24 mouse cellular contexts compared by ENCODE assay signal in genomic region chr17:62253448-62253847, GRCm38 (mm10).
DNase-seq lines count a peak whose midpoint lies in the region; ATAC-seq and TF ChIP-seq lines count a peak whose summit lies in the region.
"Had no signal": no experiment of that assay in that cellular context is flagged by ENCODE, and none has a peak within 500 bp of the region (broad histone marks: within the 10 kb centered on the region; RNA-seq: fewer than 3 reads in every experiment).

No protein-coding gene starts in this region.

- no peak overlapping the region for H3K27ac ChIP-seq in heart, embryonic 11.5 days (ENCODE audit: low read depth, low read length)
- peak overlapping the region; percentile 47 to 49; a peak in 1 of 4 replicates for H3K27ac ChIP-seq in heart, embryonic 14.5 days (replicated peaks in 1 of 2; ENCODE audit: control insufficient read depth in 1 of 2, insufficient read depth in 1 of 2, low read depth in 2 of 2, low read length in 2 of 2)
- H3K27ac ChIP-seq in heart, postnatal 0 days (ENCODE audit: low read depth): peak overlapping the region; percentile 38; the same call in 1 of the 2 replicates
- H3K27ac ChIP-seq: embryonic facial prominence, embryonic 13.5 days; embryonic facial prominence, embryonic 15.5 days; forebrain, embryonic 10.5 days; forebrain, embryonic 12.5 days had no signal

- no peaks in the 10 kb centered on the region for H3K36me3 ChIP-seq in heart, embryonic 11.5 days (ENCODE audit: control insufficient read depth, insufficient read depth, low read length)
- no peaks in the 10 kb centered on the region for H3K36me3 ChIP-seq in heart, embryonic 14.5 days (ENCODE audit: control insufficient read depth, insufficient read depth, low read length)
- H3K36me3 ChIP-seq in heart, postnatal 0 days (replicated peaks; ENCODE audit: control insufficient read depth, insufficient read depth, low read length): no peaks in the 10 kb centered on the region
- H3K36me3 ChIP-seq: embryonic facial prominence, embryonic 13.5 days; embryonic facial prominence, embryonic 15.5 days; forebrain, embryonic 10.5 days; forebrain, embryonic 12.5 days had no signal

- 18% methylated on average over 3 of the region's 3 CpGs for WGBS in heart, embryonic 11.5 days (ENCODE audit: insufficient replicate concordance)
- WGBS in heart, embryonic 14.5 days: 18% methylated on average over 3 of the region's 3 CpGs
- 12% methylated on average over 3 of the region's 3 CpGs for WGBS in heart, postnatal 0 days

- no peaks in the 10 kb centered on the region for H3K4me1 ChIP-seq in heart, embryonic 11.5 days (ENCODE audit: control insufficient read depth, insufficient read depth, low read length)
- H3K4me1 ChIP-seq in heart, embryonic 14.5 days (ENCODE audit: control insufficient read depth in 2 of 2, insufficient read depth in 2 of 2, low read length in 2 of 2): peaks cover 0 to 7% of the 10 kb centered on the region in 2 experiments; a peak in 3 of 4 replicates
- H3K4me1 ChIP-seq in heart, postnatal 0 days (ENCODE audit: control insufficient read depth, insufficient read depth): no peaks in the 10 kb centered on the region
- H3K4me1 ChIP-seq: embryonic facial prominence, embryonic 13.5 days; embryonic facial prominence, embryonic 15.5 days; forebrain, embryonic 12.5 days had no signal

- intact Hi-C loops in heart, postnatal 25 days (cut with DNase I): no loop called here
- intact Hi-C loops in heart, postnatal 14 days (cut with DNase I): no loop called here

- H3K4me3 ChIP-seq in heart, embryonic 11.5 days (ENCODE audit: low read depth, low read length): no peak overlapping the region
- no peak overlapping the region for H3K4me3 ChIP-seq in heart, embryonic 14.5 days (ENCODE audit: control insufficient read depth in 1 of 2, insufficient read depth in 1 of 2, low read depth in 1 of 2, low read length in 2 of 2)
- no peak overlapping the region for H3K4me3 ChIP-seq in heart, postnatal 0 days (ENCODE audit: low read depth, low read length)
- H3K4me3 ChIP-seq: embryonic facial prominence, embryonic 13.5 days; embryonic facial prominence, embryonic 15.5 days; erythroblast, embryonic 14.5 days; forebrain, embryonic 10.5 days; forebrain, embryonic 12.5 days had no signal

- no peak for TF ChIP-seq EP300 in heart, postnatal 0 days (IDR thresholded peaks at IDR 0.05; ENCODE audit: low read depth)

- DNase-seq in heart, postnatal 25 days (ENCODE audit: low spot score): no peak
- no peak for DNase-seq in heart, postnatal 14 days
- peak; percentile 42 for DNase-seq in heart, postnatal 0 days (ENCODE audit: low spot score)
- no peak for DNase-seq in heart, adult 8-10 months (ENCODE audit: low spot score)
- peak; percentile 5 for DNase-seq in heart, postnatal 4 days
- no peak for DNase-seq in heart, adult 11 months
- DNase-seq: adrenal gland, adult 2 months; adrenal gland, postnatal 10 days; adrenal gland, postnatal 25 days; cerebellum, adult 11 months; cerebellum, adult 18-20 months; cerebellum, adult 8-10 months; cerebellum, adult 9-11 months; cerebellum, postnatal 14 days; cerebellum, postnatal 36 days; embryo, embryonic 11 days had no signal

- H3K4me2 ChIP-seq in heart, embryonic 11.5 days: peak overlapping the region; percentile 22; the same call in 1 of the 2 replicates
- no peak overlapping the region for H3K4me2 ChIP-seq in heart, embryonic 14.5 days (ENCODE audit: low read length)
- H3K4me2 ChIP-seq in heart, postnatal 0 days (ENCODE audit: low read depth, low read length): no peak overlapping the region
- H3K4me2 ChIP-seq: embryonic facial prominence, embryonic 13.5 days; embryonic facial prominence, embryonic 15.5 days; forebrain, embryonic 12.5 days had no signal

- no peaks in the 10 kb centered on the region for H3K9me3 ChIP-seq in heart, embryonic 11.5 days (replicated peaks; ENCODE audit: control insufficient read depth, low read length)
- no peaks in the 10 kb centered on the region for H3K9me3 ChIP-seq in heart, embryonic 14.5 days (ENCODE audit: control insufficient read depth, low read length)
- H3K9me3 ChIP-seq in heart, postnatal 0 days (replicated peaks; ENCODE audit: control insufficient read depth, low read length): no peaks in the 10 kb centered on the region
- H3K9me3 ChIP-seq: embryonic facial prominence, embryonic 13.5 days; embryonic facial prominence, embryonic 15.5 days; forebrain, embryonic 10.5 days; forebrain, embryonic 12.5 days had no signal

- peak; percentile 59; the same call in 1 of the 2 replicates for ATAC-seq in heart, embryonic 11.5 days (replicated peaks; ENCODE audit: insufficient number of reproducible peaks, low FRiP score, low TSS enrichment)
- no peak for ATAC-seq in heart, embryonic 14.5 days (ENCODE audit: insufficient number of reproducible peaks, insufficient read depth, low FRiP score, low read depth)
- ATAC-seq in heart, postnatal 0 days (ENCODE audit: insufficient read depth, low read depth): peak; percentile 75
- ATAC-seq: forebrain, embryonic 14.5 days had no signal

- H3K9ac ChIP-seq in heart, embryonic 11.5 days (ENCODE audit: low read depth, low read length): no peak overlapping the region
- H3K9ac ChIP-seq in heart, embryonic 14.5 days (ENCODE audit: low read length): no peak overlapping the region
- no peak overlapping the region for H3K9ac ChIP-seq in heart, postnatal 0 days (replicated peaks; ENCODE audit: low read depth, low read length)
- H3K9ac ChIP-seq: embryonic facial prominence, embryonic 13.5 days; embryonic facial prominence, embryonic 15.5 days; forebrain, embryonic 12.5 days had no signal

- no peak for TF ChIP-seq CTCF in heart, postnatal 0 days (IDR thresholded peaks at IDR 0.05; ENCODE audit: low read depth)

- no peaks in the 10 kb centered on the region for H3K27me3 ChIP-seq in heart, embryonic 11.5 days (ENCODE audit: control insufficient read depth, insufficient read depth, low read length)
- no peaks in the 10 kb centered on the region for H3K27me3 ChIP-seq in heart, embryonic 14.5 days (ENCODE audit: control insufficient read depth, insufficient read depth, low read length)
- H3K27me3 ChIP-seq in heart, postnatal 0 days (ENCODE audit: control insufficient read depth, insufficient read depth, low read length): no peaks in the 10 kb centered on the region
- H3K27me3 ChIP-seq: embryonic facial prominence, embryonic 13.5 days; embryonic facial prominence, embryonic 15.5 days; forebrain, embryonic 12.5 days had no signal

Comparison
In these comparisons a context has a peak if more than half of its experiments do, and no peak if none do; other contexts are left out.
1. DNase-seq: peak in heart, postnatal 0 days (single experiment) and heart, postnatal 4 days (single experiment); none in heart, postnatal 25 days (single experiment), heart, postnatal 14 days (0 of 2), heart, adult 8-10 months (single experiment) and heart, adult 11 months (single experiment).